Mouse (Mus musculus): ENCODE data around the gene 5730522E02Rik. TPM values are rescaled to one million over a fixed set of nuclear protein-coding genes. Genes with fewer than 3 reads are reported as not detected.
A peak's percentile ranks its signal among the peaks of the same experiment; 100 is the strongest.

The 5730522E02Rik gene
- total RNA-seq, 2 experiments from 2014 or later: not detected

- intact Hi-C loops (cut with DNase I): no loop called here
- no peak for DNase-seq
Measured at GRCm38 (mm10) chr11:26130911-26131310, 79.7 kb downstream of the 5730522E02Rik start.

DNA sequence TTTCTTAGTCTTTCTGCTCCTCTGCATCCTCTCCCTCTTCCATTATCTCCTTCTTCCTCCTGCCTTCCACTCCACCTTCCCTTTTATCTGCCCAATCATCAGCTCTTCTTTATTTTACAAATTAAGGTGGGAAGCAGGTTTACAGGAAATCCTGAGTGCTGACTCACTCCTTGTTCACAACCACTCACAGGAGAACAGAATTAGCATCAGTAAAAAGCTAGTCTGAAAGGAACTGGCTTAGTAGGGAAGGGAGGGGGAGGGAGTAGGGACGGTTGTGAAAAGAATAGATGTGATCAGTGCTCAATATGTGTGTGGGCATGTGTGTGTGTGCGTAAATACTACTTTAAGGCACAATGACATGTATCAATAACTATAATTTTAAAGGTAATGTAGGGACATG, 81.5 kb downstream of the 5730522E02Rik start:
- no peak for DNase-seq
- intact Hi-C loops (cut with DNase I): no loop called here

GRCm38 (mm10) chr11:26128385-26128784, 82.2 kb downstream of the 5730522E02Rik start:
- intact Hi-C loops (cut with DNase I): no loop called here
- DNase-seq: no peak

DNA sequence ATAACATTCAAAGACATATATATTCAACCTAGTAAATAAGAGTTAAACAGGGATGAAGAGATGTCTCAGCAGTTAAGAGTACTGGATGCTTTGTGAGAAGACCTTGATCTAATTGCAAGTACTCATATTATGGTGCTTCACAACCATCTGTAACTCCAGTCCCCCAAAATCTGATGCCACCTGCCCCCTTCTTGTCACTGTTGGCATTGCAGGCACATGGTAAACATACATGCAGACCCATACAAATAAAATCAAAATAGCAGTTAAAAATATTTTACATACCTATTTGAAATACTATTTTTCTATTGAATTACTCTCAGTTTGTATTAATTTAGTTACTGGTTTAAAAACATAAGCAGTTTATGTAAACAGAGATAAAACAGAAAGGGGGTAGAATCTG, 84.6 kb downstream of the 5730522E02Rik start:
- intact Hi-C loops (cut with DNase I): no loop called here
- DNase-seq: no peak

- DNase-seq: no peak
- intact Hi-C loops (cut with DNase I): no loop called here
Measured at GRCm38 (mm10) chr11:26120781-26121557, 89.6 kb downstream of the 5730522E02Rik start.

DNA sequence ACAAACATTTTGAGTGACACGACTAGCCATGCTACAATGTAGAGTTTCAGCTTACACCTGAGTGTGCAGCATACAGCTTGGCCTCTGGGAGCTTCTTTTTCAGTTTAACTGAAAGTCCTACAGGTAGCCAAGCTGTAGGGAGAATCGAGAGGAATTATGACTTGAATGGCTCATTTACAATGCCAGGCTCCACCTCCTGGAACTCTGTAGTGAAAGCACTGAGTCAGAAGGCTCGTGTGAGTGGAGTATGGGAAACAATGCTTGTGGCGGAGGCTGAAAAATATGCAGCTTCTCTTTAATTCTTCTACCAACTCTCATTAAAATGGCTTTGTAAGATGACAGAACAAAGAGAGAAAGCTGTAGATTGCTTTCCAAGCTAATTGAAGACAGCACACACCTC, 92.9 kb downstream of the 5730522E02Rik start:
- no peak for DNase-seq
- intact Hi-C loops (cut with DNase I): no loop called here

GRCm38 (mm10) chr11:26112206-26112605, 98.4 kb downstream of the 5730522E02Rik start:
- peak in 1 of 2 experiments; percentile 18 for DNase-seq
- intact Hi-C loops (cut with DNase I): no loop called here

DNA sequence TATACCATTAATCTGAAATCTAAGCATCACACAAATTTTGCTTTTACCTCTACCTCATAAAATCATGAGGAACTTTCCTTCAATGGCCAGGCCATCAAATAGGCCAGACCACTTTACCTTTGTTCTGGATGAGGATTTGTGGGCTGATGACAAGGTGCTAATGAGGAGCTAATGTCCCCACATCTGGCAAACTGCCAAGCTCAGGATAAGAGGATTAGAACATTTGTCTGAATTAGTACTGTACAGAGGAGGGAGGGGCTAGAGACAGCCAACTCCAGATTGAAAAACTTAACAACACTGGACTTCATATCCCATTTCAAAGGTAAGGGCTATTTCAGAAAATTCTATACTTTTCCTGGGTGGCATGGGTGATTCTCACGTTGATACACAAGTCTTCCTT, 101.9 kb downstream of the 5730522E02Rik start:
- no peak for DNase-seq
- intact Hi-C loops (cut with DNase I): no loop called here

DNA sequence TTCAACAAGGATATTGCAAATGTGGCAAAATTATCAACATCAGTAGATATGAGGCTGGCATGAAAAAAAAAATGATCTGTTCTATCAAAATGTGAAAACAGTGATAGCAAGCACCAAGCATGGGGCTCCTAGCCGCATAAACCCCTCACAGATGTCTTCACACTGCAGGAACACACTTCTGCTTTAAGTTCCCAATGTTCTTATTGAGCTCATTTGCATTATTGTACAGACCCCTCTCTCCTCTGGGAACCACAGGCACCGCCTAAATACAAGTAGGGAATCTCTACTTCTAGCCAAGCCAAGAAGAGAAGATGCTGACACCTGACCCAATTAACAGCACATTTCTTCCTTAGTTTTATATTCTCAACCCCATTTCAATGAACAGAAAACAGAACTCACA, 105.9 kb downstream of the 5730522E02Rik start:
- intact Hi-C loops (cut with DNase I): no loop called here
- no peak for DNase-seq

GRCm38 (mm10) chr11:26103698-26104097, 106.9 kb downstream of the 5730522E02Rik start:
- DNase-seq: no peak
- intact Hi-C loops (cut with DNase I): no loop called here

DNA sequence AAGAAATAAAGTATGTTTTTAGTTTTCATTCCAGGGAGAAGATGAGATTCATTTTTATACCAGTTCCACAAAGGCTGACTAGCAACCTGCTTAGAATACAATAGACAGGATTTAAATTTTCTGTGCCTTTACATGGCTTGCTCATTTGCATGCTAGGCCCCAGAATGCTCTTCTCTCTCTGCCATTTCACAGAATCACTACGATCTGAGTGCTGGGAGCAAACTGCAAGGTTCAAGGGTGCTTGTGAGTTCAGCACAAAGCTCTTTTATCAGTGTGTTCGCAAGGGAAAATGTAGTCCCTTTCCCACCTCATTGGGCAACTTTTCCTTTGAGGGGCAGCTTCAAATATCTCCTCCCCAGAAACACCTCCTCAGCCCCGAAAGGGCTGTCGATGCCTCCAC, 107.7 kb downstream of the 5730522E02Rik start:
- intact Hi-C loops (cut with DNase I): no loop called here
- no peak for DNase-seq

DNA sequence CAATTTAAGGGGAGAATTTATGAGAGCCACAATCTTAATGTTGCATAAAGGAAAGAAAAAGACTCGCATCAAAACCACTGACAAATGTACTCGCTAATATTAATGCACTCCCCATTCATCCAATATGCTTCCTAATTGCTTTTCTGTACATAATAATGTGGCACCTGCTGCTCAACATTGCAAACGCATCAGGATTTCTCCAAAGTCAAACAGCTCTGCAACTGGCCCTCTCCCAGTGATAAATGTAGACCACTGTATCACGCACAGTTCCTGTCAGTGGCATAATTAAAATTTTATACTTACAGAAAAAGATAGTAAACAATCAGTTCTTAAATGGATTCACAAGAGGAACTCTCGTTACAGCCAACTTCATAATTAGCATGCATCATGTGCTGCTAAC, 110.5 kb downstream of the 5730522E02Rik start:
- intact Hi-C loops (cut with DNase I): no loop called here

DNA sequence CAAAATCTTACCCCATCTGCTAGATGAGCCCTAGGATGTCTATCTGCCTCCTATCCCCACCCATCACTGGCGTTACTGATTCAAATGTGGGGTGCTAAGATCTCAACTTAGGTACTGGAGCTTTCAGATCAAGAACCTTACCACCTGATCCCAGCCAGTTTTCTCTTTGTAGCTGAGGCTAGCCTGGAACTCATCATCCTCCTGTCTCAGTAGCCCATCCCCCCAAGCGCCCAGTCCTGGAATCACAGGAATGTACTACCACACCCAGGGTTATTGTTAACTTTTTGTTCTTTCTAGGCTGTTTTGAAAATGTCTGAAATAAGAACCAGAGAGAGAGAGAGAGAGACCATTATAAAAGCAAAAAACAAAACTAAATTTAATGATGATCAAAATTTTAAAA, 111.6 kb downstream of the 5730522E02Rik start:
- no peak for DNase-seq
- intact Hi-C loops (cut with DNase I): no loop called here

More for the DNA sequence above, 110.5 kb downstream of the 5730522E02Rik start:
- DNase-seq: no peak

DNA sequence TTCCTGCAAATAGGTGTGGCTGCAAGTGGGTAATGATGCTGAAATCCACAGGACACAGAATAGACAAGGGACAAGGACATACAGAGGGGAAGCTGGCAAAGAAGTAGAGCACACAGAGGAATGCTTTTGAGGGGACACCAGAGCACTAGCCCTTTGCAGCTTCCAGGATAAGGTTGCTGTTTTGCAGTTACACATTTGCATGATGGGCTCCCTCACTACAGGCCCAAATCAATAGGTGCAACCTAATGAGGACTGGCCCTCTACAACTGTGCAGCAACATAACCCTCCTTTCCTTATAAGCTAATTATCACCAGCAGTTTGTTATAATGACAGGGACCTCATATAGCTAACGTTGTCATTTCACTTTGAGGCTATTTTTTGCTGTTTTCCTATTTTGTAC, 114.5 kb downstream of the 5730522E02Rik start:
- intact Hi-C loops (cut with DNase I): no loop called here

DNA sequence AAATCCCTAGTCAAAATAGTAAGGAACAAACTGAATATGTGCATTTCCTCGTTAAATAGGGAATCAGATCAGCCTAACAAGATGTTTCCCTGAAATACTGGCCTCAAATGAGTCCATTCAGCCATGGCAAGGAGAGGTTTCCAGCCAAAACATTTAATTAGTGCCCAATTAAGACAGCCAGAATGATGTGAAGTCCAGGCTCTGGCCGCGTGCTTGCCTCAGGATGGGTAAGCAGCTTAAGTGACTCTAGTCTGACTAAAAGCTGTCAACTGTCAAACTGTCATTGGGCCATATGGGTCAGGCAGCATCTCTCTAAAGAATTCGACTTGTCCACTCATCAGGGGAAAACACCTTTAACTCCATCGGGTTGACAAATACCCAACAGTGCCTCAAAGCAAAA, 121.6 kb downstream of the 5730522E02Rik start:
- intact Hi-C loops (cut with DNase I): no loop called here

More for the DNA sequence above, 114.5 kb downstream of the 5730522E02Rik start:
- no peak for DNase-seq

GRCm38 (mm10) chr11:26086679-26087078, 123.9 kb downstream of the 5730522E02Rik start:
- no peak for DNase-seq
- intact Hi-C loops (cut with DNase I): no loop called here

More for the DNA sequence above, 121.6 kb downstream of the 5730522E02Rik start:
- DNase-seq: no peak

- intact Hi-C loops (cut with DNase I): no loop called here
- no peak for DNase-seq
Measured at GRCm38 (mm10) chr11:26085380-26086035, 125.1 kb downstream of the 5730522E02Rik start.

GRCm38 (mm10) chr11:26076335-26076734, 134.2 kb downstream of the 5730522E02Rik start:
- DNase-seq: no peak
- intact Hi-C loops (cut with DNase I): no loop called here

GRCm38 (mm10) chr11:26075536-26075935, 135.0 kb downstream of the 5730522E02Rik start:
- DNase-seq: no peak
- intact Hi-C loops (cut with DNase I): no loop called here

- peak in 1 of 2 experiments; percentile 8 for DNase-seq
- intact Hi-C loops (cut with DNase I): no loop called here
Measured at GRCm38 (mm10) chr11:26073638-26074294, 136.8 kb downstream of the 5730522E02Rik start.

GRCm38 (mm10) chr11:26072101-26072500, 138.5 kb downstream of the 5730522E02Rik start:
- no peak for DNase-seq
- intact Hi-C loops (cut with DNase I): no loop called here

All from heart, postnatal 36 days (tissue).